Mouse (Mus musculus) adrenal gland, postnatal 25 days (tissue): ENCODE results near the gene Ppp1r21. TPM values are rescaled to one million over a fixed set of nuclear protein-coding genes. Genes with fewer than 3 reads are reported as not detected.

Experiments
- DNase-seq: peaks from one replicate; pipeline ENCODE4 v3.0.0; 2021; ENCODE audit warnings: mixed read lengths
- total RNA-seq: library from RNA; stranded (reverse); gene quantifications from 2 replicates; pipeline ENCODE4 v1.2.3, GENCODE M21; 2021

Gene Ppp1r21
- total RNA-seq, 1 experiment from 2014 or later: 46.4 TPM

DNA sequence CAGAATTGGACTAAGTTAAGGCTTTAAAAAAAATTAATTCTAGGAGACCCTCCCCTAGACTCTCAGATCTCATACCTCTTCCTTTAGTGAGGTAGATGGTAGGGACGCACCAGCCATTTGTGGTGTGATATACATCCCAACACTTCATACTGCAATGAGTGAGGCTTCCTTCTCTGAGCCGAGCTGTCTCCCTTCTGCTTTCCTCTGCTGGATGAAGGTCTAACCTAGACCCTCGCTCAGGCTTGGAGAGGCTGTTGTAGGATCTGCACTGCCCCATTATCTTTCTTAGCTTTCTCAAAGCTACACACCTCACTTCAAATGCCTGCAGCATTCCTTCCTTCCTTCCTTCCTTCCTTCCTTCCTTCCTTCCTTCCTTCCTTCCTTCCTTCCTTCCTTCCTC, 83.8 kb downstream of the Ppp1r21 start:
- no peak for DNase-seq

DNA sequence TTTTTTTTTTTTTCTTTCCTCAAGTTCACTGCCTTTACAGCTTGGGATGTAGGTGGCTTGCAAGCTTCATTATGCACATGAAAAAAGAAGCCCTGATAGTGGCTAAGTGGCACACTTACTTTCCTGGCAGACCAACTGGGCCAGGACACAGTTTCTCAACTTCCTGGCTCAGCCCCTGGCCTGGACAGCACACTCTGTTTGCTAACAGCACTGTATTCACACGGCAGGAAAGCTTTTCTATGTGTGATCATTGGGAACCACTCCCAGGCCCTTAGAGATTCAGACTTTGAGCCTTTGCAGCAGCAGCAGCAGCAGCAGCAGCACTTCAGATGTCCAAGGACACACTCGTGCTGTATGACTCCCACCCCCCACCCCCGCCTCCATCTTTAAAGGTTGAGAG, 84.3 kb downstream of the Ppp1r21 start:
- no peak for DNase-seq

DNA sequence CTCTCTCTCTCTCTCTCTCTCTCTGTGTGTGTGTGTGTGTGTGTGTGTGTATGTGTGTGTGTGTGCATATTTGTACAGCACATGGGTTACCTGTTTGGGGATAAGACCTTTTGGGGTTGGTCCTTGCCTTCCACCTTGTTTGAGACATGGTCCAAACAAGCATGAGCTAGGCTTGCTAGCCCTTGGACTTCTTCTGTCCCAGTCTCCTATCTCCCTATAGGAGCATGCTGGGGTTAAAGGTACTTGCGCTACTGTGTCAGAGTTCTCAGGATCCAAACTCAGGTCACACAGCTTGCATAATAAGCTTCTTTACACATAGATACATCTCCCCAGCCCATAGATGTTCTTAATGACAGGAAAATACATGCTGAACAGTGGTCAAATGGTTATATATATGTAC, 84.8 kb downstream of the Ppp1r21 start:
- no peak for DNase-seq

DNA sequence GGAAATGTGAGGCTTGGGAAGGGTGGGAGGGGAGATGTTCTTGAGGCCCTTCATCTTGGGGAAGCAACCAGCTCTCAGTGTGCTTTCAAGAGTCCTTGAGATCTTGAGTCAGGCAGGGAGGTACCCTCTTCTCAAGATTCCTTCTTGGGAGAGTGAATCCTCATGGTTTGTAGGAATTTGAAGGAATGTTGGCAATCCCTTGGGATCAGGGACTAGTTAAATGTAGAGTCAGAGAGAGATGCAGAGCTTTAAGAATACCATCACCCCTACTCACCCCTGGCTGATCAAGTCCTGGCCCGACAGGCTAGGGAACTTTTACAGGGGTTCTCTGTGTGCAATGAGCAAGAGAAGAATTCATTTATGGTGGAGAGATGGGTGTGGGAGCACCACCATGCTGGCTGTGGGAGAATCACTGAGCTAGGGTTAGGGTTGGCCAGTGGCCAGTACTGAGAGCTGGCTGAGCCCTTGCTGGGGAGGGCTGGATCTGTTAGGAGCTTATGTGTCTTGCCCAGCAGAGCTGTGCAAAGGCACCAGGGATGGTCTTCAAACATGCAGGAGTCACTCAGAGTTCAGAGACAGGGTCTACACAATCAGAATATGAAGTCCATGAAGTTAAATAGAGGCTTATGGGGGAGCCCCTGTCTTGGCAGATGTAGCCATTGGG, 85.7 kb downstream of the Ppp1r21 start:
- DNase-seq: no peak

DNA sequence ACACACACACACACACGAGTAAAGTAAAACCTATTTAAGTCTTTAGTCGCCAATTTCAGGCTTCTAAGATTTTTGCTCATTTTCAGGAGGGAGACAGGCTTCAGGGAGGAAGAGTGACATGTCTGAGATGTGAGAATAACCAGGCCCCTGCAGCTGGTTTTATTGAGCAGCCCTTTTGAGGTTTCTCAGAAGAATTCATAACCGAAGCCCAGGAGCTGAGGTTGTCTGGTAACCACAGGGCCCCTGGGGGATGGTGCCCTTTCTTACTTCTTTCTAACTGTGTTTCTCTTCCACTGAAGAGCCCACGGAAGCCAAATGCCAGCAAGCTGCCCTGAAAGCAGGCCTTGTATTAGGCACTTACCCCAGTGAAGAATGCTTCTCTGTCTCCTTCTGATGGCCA, 91.0 kb downstream of the Ppp1r21 start:
- DNase-seq: no peak

DNA sequence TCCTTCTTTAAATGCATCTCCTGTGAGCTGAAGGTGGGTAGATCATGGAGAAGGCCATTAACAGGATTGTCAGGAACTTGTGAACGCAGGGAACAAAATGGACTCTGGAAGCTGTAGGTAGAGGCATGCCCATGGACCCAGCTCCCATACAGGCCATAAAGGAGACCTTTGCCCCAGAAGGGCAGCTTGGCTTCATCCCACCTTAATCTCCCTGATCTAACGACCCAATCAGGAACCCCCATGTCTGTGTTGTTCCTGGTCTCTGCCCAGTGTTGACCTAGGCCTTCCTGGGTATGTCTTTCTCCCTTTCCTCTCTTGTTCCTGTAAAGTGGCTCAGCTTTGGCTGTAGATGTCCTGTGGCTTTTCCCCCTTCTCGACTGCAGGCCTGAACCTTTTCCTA, 91.5 kb downstream of the Ppp1r21 start:
- no peak for DNase-seq

DNA sequence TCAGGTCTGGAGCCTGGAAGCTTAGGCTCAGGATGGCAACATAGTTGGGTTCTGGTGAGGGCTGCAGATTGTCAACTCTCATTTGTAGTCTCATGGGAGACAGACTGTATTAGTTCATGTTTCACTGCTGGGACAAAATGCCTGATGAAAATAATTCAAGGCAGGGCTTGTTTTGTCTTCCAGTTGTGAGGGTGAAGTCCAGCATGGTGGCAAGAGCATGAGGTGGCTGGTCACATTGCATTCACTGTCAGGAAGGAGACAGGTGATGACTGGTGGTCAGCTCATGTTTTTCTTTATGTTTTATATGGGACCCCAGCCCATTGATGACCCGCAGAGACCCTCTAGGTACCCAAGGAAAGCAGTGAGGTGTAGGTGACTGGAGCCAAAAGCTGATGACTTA, 92.8 kb downstream of the Ppp1r21 start:
- no peak for DNase-seq

DNA sequence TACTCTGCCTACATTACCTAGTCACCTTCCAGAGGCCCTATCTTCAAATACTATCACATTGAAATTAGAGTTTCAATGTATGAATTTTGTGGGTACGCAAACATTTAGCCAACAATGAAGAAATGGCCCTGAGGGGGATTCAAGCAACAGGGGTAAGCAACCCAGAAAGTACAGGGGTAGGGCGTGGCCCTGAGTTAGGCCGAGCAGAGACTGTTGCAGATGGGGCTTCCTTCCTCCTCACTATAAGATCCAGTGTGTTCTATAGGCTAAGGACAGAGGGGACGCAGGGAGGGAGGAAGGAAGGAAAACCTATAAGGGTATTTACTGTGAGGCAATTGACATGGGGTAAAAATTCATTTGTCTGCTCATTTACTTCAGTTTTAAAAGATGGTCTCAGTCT, 94.5 kb downstream of the Ppp1r21 start:
- no peak for DNase-seq

DNA sequence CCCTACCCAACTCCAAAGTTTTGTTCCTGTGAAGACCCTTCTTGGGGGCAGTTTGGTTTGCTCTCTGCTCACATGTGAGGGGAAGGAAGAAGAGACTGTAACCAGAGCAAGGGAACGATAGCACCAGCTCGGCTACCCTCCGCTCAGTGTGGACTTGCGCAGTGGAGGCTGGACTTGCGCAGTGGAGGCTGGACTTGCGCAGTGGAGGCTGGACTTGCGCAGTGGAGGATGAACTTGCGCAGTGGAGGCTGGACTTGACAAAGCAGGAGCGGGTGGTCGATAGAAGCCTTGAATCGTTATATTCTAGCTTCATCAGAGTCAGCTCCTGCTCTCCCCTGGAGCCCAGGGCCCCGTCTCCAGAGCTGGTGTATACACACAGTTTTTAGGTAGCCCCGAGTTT, 95.4 kb downstream of the Ppp1r21 start:
- DNase-seq: no peak

DNA sequence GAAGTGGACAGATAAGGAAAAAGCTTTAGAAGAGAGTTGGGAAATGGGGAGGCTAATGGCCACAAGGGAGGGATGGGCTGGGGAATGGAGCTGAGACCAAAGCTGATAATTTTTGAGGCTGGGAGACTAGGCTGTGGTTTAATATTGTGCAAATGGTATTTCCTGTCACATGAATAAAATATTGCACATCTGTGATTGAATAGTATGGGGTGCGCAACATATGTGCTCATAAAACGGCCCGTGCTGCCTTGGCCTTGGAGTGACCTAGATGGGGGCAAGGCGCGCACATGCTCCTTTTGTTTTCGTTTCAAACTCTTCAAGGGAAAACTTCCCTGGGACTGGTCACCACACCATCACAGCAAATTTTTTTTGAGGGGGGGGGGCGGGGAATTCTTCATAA, 96.0 kb downstream of the Ppp1r21 start:
- no peak for DNase-seq

DNA sequence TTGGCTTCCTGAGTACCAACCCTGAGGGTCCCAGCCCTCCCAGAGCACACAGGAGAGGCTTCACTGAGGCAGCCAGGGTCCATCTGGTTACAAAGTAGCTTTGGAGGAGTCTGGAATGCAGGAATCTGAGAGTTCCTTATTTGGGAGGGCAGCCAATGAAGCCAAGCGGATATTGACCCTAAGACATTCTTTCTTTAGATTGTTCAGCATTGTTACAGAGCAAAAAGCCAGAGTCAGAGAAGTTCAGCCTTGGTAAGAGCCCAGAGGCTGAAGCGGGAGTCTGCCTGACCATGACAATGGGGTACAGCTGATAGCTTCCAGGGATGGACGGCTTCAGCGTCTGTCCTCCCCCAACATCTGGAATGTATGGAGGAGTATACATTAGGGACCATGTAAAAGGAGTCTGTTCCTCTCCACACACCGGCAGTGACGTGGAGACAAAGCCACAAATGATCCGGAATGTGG, 96.5 kb downstream of the Ppp1r21 start:
- DNase-seq: no peak

DNA sequence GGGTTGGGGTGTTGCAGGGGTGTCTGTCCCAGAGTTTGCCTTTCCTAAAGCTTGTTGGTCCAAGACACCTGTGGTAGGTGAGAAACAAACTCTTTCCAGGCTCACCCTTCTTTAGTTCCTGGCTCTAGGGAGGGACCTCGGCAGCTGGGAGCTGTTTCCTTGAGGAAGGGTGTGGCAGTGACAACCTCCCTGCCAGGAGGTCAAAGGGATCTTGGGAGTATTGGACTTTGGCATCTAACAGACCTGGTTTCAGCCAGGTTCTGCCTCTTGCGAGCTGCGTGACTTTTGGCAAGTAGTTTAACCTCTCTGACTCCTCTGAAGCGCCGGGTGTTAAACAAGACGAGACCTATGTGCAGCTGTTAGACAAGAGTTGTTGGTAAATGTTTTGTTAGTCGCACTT, 97.2 kb downstream of the Ppp1r21 start:
- DNase-seq: no peak

DNA sequence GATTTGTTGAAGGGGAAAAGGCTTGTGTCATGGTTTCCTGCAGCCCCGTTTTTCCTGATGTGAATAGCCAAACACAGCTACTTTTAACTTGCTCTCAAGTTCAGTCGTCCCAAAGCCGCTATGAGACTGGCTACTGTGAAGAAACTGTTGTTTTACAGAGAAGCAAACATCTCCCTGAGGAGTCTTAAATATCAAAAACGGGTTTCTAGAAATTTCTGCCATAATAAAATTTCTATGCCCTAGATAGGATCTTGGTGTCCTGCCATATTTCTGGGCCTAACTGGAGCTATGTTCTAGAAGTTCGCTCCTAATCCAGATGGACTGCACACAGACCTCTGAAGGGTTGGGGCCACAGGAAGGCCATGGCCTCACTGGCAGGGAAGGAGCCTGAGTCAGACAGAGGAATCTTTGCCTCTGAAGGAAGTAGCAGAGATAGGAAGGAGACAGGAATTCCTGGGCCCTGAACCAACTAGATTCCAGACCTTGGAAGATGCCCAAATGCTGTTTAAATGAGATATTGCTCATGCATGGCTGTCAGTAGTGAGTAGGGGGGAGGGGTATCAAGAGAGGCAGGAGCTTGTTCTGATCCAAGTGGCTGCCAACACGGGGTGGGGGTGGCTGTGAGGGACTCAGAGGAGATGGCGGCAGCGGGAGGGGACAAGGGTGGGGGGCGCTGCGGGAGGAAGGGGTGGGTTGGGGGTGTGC, 98.9 kb downstream of the Ppp1r21 start:
- peak; percentile 56 for DNase-seq

DNA sequence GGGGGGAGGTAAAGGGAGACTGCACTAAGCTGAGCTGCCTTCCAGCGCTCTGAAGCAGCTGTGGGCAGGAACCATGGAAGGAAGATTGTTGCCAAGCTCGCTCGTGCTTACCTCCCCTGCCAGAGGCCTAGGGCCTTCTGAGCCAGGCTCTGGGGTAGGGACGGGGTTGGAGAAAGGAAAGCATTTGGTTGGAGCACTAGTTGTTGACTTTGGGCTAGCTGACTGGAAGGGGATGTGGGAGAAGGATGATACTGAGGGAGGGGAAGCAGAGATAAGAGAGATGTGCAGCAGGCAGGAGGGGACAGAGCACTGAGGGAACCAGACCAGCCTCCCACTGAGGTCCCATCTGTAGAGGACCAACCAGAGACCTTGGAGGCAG, 99.5 kb downstream of the Ppp1r21 start:
- no peak for DNase-seq

DNA sequence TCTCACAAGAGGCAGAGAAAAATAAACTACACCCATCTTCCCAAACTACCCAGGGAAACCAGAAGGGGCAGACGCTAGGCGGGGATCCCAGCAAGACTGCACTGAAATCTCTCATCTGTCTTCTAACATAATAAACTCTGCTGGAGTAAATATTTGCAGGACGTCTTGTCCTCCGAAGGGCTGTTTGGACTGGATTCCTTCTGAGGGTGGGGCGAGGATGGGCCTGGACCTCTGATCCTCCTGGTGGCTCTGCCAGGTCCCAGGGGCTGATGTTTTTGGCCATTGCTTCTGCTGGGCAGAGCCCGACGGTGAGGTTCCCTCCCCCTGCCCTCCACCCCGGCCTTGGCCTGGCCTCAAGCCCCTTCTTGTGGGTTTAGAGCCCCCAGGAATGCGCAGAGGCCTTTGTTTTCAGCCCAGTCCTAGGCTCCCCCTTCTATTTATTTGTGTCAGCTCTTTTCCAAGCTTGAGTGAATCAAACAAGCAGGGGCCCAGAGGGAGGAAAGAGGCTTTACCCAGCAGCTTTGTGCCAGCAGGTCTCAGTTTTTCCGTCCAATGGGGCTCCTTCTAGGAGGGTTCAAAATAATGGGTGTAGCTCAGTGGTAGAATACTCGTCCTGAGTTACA, 100.1 kb downstream of the Ppp1r21 start:
- DNase-seq: peak; percentile 36

DNA sequence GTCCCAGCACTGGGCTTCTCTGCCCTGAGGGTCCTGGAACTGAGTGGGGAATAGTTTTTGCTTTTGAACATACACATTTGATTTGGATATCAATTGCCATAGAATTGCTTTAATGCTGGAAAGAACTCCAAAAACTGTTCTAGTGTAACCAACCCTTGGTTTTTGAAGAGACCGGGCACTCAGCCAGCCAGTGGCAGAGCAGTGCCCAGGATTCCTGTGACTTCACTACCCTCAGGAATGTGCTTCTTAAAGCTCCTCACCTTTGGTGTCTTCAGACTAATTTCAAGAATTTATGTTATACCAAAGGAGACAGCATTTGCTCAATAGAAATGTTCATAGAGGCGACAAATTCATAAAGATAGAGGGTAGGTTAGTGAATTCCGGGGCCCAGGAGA, 100.6 kb downstream of the Ppp1r21 start:
- DNase-seq: peak; percentile 76

DNA sequence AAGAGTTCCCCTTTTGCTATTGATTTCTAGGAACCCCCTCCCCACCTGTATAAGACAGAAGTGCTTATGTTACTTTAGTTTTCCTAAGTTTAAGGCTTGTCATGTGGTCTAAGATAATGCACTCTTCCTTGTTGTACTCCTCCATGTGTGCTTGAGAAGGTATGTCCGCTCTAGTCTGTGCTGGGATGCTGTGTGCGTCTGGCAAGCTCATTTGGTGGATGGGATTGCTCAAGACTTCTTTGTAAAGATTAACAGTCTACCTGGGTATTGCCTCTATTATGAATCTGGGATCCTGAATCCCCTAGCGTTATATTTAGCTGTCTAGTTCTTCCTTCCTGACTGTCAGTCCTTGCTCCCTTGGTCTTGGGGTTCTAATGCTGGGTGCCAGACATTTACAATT, 102.7 kb downstream of the Ppp1r21 start:
- no peak for DNase-seq

DNA sequence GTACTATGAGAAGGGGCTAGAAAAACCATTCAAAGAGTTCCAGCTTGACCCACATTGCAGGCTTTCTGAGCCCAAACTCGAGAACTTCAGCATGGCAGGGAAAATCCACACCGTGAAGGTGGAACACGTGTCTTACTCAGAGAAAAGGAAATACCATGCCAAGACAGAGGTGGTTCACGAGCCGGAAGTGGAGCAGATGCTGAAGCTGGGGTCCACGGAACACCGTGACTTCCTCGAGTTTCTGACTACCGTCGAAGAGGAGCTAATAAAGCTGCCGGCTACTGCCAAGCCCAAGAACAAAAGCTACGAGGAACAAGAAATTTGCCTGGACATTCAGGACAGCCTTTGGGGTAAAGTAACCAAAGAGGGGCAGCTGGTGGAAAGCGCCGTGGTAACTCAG, 106.2 kb downstream of the Ppp1r21 start:
- DNase-seq: no peak

DNA sequence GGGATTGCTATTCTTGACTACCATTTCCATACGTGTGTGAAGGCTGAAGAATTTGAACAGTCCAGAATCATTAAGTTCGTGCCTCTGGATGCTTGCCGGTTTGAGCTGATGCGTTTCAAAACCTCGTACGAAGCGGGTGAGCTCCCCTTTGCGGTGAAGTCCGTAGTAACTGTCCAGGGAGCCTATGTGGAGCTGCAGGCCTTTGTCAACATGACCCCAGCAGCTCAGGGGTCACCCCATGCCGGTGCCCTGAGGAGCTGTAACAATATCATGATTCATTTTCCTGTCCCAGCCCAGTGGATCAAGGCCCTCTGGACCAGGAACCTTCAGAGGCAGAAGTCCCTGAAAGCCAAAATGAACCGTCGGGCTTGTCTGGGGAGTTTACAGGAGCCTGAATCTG, 106.7 kb downstream of the Ppp1r21 start:
- DNase-seq: peak; percentile 38
